Mouse (Mus musculus) hindbrain, embryonic 15.5 days (tissue): ENCODE measurements around the gene Tac2. TPM values are rescaled to one million over a fixed set of nuclear protein-coding genes. Genes with fewer than 3 reads are reported as not detected.
A peak's percentile ranks its signal among the peaks of the same experiment; 100 is the strongest.

Experiments
- ATAC-seq: fragments of 200-750 bp; cut with Nextera tagmentation; 2 replicates; pipeline ENCODE4 v1.8.0; 2017; ENCODE audit warnings: low read depth, moderate number of reproducible peaks, moderate TSS enrichment; ENCODE audit not compliant: low FRiP score
- H3K27ac ChIP-seq: fragments of 300-500 bp; sonication (generic); replicated peaks from 2 replicates; pipeline ENCODE4 v1.5.1; 2015; ENCODE audit warnings: mild to moderate bottlenecking, inconsistent platforms
- H3K27me3 ChIP-seq: fragments of 300-500 bp; sonication (generic); 2 replicates; pipeline ENCODE4 v1.6.1; 2015; ENCODE audit warnings: control low read depth, inconsistent platforms
- H3K36me3 ChIP-seq: fragments of 300-500 bp; sonication (generic); 2 replicates; pipeline ENCODE4 v1.6.1; 2015; ENCODE audit warnings: control low read depth, inconsistent platforms
- H3K4me1 ChIP-seq: fragments of 300-500 bp; sonication (generic); replicated peaks from 2 replicates; pipeline ENCODE4 v1.6.1; 2015; ENCODE audit warnings: control low read depth, inconsistent platforms
- H3K4me2 ChIP-seq: fragments of 300-500 bp; sonication (generic); 2 replicates; pipeline ENCODE4 v1.6.1; 2015; ENCODE audit warnings: moderate library complexity, mild to moderate bottlenecking, inconsistent platforms
- H3K4me3 ChIP-seq: fragments of 300-500 bp; sonication (generic); 2 replicates; pipeline ENCODE4 v1.5.1; 2015; ENCODE audit warnings: mild to moderate bottlenecking, inconsistent platforms
- H3K9ac ChIP-seq: fragments of 300-500 bp; sonication (generic); 2 replicates; pipeline ENCODE4 v1.6.1; 2015; ENCODE audit warnings: inconsistent platforms
- H3K9me3 ChIP-seq: fragments of 300-500 bp; sonication (generic); 2 replicates; pipeline ENCODE4 v1.6.1; 2016; ENCODE audit warnings: control low read depth, inconsistent platforms
- WGBS: fragments of 180-500 bp; shearing (Covaris S2); methylation state at CpG from one replicate; pipeline ENCODE4 v1.1.7; 2015; 5-methylcytosine and 5-hydroxymethylcytosine counted together
- polyA plus RNA-seq: library from polyadenylated mRNA; unstranded; fragments of >200 nt; fragmentation: Nextera tagmentation; extraction: Ambion mirVana; gene quantifications from 2 replicates; pipeline ENCODE4 v1.2.1, GENCODE M21; 2015

Gene Tac2
- polyA plus RNA-seq, 1 experiment from 2014 or later = 1.2 TPM

DNA sequence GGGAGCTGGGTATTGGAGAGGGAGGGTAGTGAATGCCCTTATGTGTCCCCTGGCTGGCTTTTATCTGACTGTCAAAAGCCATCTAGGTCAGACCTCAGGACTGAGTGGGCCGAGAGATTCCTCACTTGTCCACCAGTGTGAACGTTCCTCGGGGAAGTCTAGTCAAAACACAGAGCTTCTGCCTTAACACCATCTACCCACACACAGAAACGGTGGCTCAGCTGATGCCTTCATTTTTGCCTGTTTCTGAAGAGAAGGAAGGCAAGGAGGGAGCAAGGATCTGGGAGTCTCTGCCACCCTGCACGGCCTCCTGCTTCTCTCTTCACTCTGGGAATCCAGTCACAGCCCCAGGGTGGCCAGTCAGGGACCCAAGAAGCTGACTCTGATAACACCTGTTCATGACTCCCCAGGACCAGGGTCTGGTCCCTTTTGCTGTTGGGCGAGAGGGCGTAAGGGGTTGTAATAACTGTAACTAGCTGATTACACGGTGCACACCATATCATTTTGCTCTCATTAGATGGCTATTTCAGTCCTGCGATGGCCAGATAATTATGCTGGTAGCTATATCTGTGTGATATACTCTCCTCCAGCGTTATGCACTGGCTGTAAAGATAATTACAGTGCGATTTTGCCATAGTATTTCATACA lies 6.1 kb downstream of the Tac2 start:
- Histone ChIP-seq H3K27me3 (no peaks in the 10 kb centered on the region), H3K4me3 (no peak overlapping the region), H3K36me3 (no peaks in the 10 kb centered on the region), H3K4me2 (no peak overlapping the region; the same call in 1 of the 2 replicates), H3K4me1 (peaks cover 13% of the 10 kb centered on the region), H3K9me3 (no peaks in the 10 kb centered on the region), H3K9ac (no peak overlapping the region), H3K27ac (peak overlapping the region; percentile 26; the same call in 1 of the 2 replicates)
- 49% methylated on average over 11 of the region's 11 CpGs for WGBS
- no peak for ATAC-seq

DNA sequence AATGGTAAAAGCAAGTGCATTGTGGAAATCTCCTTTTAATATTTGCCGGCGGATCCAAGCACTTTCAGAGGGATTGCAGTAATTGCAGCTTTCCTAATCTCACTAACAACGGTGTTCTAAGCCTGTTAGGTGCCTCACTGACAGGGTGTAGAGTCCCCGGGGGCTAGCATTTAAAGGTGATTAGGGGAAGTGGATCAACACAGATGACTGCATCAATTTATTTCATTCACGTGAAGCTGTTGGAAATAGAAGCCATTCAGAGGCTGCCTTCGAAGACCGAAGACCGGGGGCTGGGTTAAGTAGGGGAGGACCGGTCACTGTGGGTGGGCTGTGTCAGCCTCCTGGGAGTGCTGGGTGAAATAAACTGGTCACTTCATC lies 6.6 kb downstream of the Tac2 start:
- H3K36me3 ChIP-seq = no peaks in the 10 kb centered on the region
- H3K9ac ChIP-seq = no peak overlapping the region
- WGBS = 33% methylated on average over 9 of the region's 9 CpGs
- no peaks in the 10 kb centered on the region for H3K9me3 ChIP-seq
- H3K4me1 ChIP-seq = peaks cover 13% of the 10 kb centered on the region
- no peaks in the 10 kb centered on the region for H3K27me3 ChIP-seq
- H3K4me2 ChIP-seq = no peak overlapping the region; the same call in 1 of the 2 replicates
- ATAC-seq = no peak
- H3K4me3 ChIP-seq = no peak overlapping the region
- no peak overlapping the region; the same call in 1 of the 2 replicates for H3K27ac ChIP-seq

DNA sequence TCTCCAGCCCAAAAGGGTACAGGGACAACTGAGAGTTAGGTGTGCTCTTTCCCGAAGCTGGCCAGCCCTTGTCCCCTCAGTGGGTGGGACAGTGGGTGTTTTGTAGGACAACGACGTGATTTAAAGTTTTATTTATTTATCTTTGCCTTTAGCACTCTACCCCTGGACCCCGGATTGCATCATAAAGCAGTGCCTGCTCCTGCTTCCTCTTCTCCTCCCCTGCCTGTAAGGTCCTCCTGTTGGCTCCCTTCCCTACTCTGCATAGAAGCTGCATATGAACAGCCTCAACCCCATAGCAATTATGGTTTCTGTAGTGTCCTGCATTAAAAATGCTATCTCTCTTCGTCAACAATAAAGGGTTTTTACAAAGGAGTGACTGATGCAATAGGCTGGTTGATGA lies 7.1 kb downstream of the Tac2 start:
- Histone ChIP-seq H3K4me2 (no peak overlapping the region), H3K27me3 (no peaks in the 10 kb centered on the region), H3K4me3 (no peak overlapping the region), H3K4me1 (peaks cover 13% of the 10 kb centered on the region), H3K9ac (no peak overlapping the region), H3K9me3 (no peaks in the 10 kb centered on the region), H3K36me3 (no peaks in the 10 kb centered on the region), H3K27ac (no peak overlapping the region)
- 45% methylated on average over 5 of the region's 5 CpGs for WGBS
- ATAC-seq = no peak

DNA sequence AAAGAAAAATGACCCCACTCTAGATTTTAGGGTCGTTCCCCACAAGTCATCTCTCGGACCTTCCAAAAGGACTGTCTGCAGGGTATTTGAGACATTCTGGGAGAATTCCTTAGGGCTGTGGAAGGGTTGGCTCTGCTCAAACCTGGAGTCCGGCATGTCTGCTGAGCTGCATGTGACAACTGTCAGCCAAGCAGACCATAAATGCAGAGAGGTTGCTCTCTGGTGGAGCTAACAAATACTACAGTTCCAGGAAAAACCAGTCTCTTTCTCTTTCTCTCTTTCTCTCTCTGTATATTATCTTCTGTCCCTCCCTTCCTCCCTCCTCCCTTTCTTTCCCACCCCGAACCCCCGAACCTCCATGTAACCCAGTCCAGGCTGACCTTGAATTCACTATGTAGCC lies 10.2 kb downstream of the Tac2 start:
- Histone ChIP-seq H3K4me2 (no peak overlapping the region), H3K27ac (no peak overlapping the region), H3K4me3 (no peak overlapping the region), H3K9ac (no peak overlapping the region), H3K27me3 (no peaks in the 10 kb centered on the region), H3K4me1 (peaks cover 20% of the 10 kb centered on the region), H3K36me3 (no peaks in the 10 kb centered on the region), H3K9me3 (no peaks in the 10 kb centered on the region)
- 0 out of 2 replicates have a peak, but pooled peaks have one; percentile 27 for ATAC-seq
- 55% methylated on average over 5 of the region's 5 CpGs for WGBS

DNA sequence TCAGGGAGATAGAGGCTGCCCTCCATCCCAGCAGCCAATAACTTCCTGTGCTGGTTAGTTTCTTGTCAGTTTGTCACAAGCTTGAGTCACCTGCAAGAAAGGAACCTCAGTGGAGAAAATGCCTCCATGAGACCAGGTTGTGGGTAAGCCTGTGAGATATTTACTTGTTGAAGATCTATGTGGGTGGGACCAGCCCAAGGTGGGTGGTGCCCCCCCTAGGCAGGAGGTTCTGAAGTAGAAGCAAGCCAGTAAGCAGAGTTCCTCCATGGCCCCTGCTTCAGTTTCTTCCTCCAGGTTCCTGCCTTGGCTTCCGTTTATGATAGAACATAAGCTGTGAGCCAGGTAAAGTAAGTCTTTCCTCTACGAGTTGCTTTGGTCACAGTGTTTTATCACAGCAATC lies 12.0 kb downstream of the Tac2 start:
- peaks cover 24% of the 10 kb centered on the region for H3K4me1 ChIP-seq
- H3K4me3 ChIP-seq = no peak overlapping the region
- WGBS = 91% methylated on average over 2 of the region's 2 CpGs
- peaks cover under 1% of the 10 kb centered on the region; the same call in 1 of the 2 replicates for H3K36me3 ChIP-seq
- no peaks in the 10 kb centered on the region for H3K9me3 ChIP-seq
- H3K9ac ChIP-seq = no peak overlapping the region
- H3K27me3 ChIP-seq = no peaks in the 10 kb centered on the region
- H3K4me2 ChIP-seq = no peak overlapping the region
- H3K27ac ChIP-seq = no peak overlapping the region
- no peak for ATAC-seq

GRCm38 (mm10) chr10:127736916-127737315 lies 12.6 kb downstream of the Tac2 start:
- H3K36me3 ChIP-seq = peaks cover 7% of the 10 kb centered on the region
- no peak for ATAC-seq
- H3K27me3 ChIP-seq = no peaks in the 10 kb centered on the region
- WGBS = 81% methylated on average over 4 of the region's 4 CpGs
- H3K9me3 ChIP-seq = no peaks in the 10 kb centered on the region
- H3K27ac ChIP-seq = no peak overlapping the region
- no peak overlapping the region for H3K4me2 ChIP-seq
- no peak overlapping the region for H3K4me3 ChIP-seq
- peaks cover 21% of the 10 kb centered on the region for H3K4me1 ChIP-seq
- no peak overlapping the region for H3K9ac ChIP-seq

DNA sequence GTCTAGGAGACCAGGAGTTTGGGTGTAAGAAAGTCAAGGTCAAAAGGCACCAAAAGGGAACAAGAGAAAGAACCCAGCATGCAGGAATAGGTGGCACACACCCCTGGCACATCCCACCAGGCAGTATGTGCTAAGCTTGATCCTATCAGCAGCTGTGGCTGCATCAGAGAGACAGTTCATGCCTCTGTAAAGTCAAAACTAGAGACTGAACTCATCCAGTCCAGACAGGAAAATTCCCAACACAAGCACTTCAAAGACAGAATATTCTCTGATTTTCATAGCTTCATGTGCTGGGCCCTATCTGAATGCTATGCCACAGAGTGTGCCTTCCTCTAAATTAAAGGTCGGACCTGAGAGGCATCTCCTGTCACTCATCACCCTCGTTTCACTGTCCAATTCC lies 13.3 kb downstream of the Tac2 start:
- Histone ChIP-seq H3K4me3 (no peak overlapping the region), H3K9me3 (no peaks in the 10 kb centered on the region), H3K9ac (no peak overlapping the region), H3K4me2 (no peak overlapping the region), H3K27ac (no peak overlapping the region), H3K36me3 (peaks cover 13% of the 10 kb centered on the region), H3K27me3 (no peaks in the 10 kb centered on the region), H3K4me1 (peaks cover 21% of the 10 kb centered on the region)
- WGBS = 22% methylated on average over 2 of the region's 2 CpGs
- ATAC-seq = no peak

- no peak for ATAC-seq
- Histone ChIP-seq H3K4me2 (peak overlapping the region; percentile 75), H3K36me3 (peaks cover 21% of the 10 kb centered on the region), H3K27ac (no peak overlapping the region), H3K4me3 (peak overlapping the region; percentile 96; the same call in 1 of the 2 replicates), H3K9me3 (no peaks in the 10 kb centered on the region), H3K9ac (no peak overlapping the region), H3K27me3 (no peaks in the 10 kb centered on the region), H3K4me1 (peaks cover 21% of the 10 kb centered on the region)
- WGBS = 52% methylated on average over 13 of the region's 13 CpGs
Observed at GRCm38 (mm10) chr10:127738151-127738882, 14.0 kb downstream of the Tac2 start.

- Histone ChIP-seq H3K4me2 (peak within 1 kb of the TSS; percentile 75), H3K4me1 (peaks cover 21% of the 10 kb centered on the region), H3K4me3 (peak within 1 kb of the TSS; percentile 96), H3K9ac (peak within 1 kb of the TSS; percentile 97), H3K9me3 (no peaks in the 10 kb centered on the region), H3K27me3 (no peaks in the 10 kb centered on the region), H3K36me3 (peaks cover 29% of the 10 kb centered on the region), H3K27ac (peak within 1 kb of the TSS; percentile 86)
- ATAC-seq = peak; percentile 82
- WGBS = 3% methylated on average over 16 of the region's 61 CpGs
Observed at GRCm38 (mm10) chr10:127739083-127739660, 14.9 kb downstream of the Tac2 start, which contains the start of gene Zbtb39. Gene Zbtb39 (plus strand): TSS chr10:127739538.

DNA sequence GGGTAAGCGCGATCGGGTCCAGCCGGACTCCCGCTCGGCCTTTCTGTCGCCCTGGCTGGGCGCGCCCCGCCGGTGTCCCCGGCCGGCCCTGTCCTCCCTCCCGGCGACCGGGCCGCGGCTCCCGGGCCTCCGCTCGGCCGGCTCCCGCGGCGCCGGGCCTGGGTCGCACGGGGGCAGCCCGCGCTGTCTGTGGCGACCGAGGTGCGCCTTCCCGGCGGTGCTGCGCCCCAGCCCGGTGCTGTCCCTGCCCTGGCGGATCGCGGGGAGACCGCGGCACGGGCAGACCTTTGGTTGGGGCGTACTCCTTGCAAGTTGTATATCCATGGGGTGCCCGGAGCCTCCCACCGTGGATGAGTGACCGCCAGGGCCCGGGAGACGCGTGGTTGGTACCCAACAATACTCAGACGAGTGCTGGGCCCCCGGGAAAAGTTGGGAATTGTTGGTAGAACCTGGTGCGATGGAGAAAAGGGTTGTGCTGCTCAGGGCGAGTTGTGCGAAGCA lies 15.4 kb downstream of the Tac2 start:
- Histone ChIP-seq H3K9me3 (no peaks in the 10 kb centered on the region), H3K4me2 (peak overlapping the region; percentile 75), H3K27ac (peak overlapping the region; percentile 86), H3K9ac (peak overlapping the region; percentile 97), H3K36me3 (peaks cover 35% of the 10 kb centered on the region), H3K27me3 (no peaks in the 10 kb centered on the region), H3K4me3 (peak overlapping the region; percentile 96), H3K4me1 (peaks cover 21% of the 10 kb centered on the region)
- WGBS = under 1% methylated on average over 45 of the region's 55 CpGs
- peak; percentile 63 for ATAC-seq

DNA sequence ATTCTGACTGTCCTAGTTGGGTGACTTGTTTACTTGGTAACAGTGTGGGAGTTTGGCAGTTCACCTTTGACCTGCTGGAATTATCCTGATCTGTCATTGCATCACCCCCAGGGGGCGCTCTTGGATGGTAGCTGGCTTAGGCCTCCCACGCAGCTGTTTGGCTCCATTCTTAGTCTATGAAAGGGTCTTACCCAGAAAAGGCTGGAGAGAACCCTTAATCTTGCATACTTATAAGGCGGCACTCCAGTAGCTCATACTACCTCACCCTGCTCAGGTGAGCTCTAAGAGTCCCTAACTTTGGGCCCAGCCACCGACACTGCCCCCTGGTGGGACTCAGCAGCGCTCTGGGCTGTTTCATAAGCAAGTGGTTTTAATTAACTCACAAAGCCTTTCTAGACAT lies 20.4 kb downstream of the Tac2 start:
- 67% methylated on average over 5 of the region's 5 CpGs for WGBS

DNA sequence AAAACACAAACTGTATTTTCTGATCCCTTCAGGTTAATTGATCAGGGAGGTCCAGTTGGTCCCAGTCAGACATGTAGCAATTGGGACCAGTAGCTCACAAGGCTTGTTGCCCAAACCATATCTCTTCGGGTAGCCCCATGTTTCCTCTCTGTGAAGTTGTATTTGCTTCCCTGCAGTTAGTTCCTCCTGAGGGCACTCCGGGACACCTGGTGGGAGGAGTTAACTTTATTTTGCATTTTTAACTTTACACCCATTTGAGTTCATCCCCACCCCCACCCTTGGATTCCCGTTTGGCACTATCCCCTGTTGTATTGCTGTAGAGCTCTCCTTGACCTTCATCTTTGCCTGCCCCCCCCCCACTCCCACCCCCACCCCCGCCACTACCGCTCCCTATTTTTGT lies 21.6 kb downstream of the Tac2 start:
- Histone ChIP-seq H3K27me3 (no peaks in the 10 kb centered on the region), H3K27ac (no peak overlapping the region), H3K4me2 (no peak overlapping the region), H3K4me1 (peaks cover 10% of the 10 kb centered on the region), H3K9me3 (no peaks in the 10 kb centered on the region), H3K9ac (no peak overlapping the region), H3K4me3 (no peak overlapping the region), H3K36me3 (peaks cover 61% of the 10 kb centered on the region)
- 82% methylated on average over 5 of the region's 5 CpGs for WGBS
- ATAC-seq = no peak

More for the DNA sequence above, 20.4 kb downstream of the Tac2 start:
- Histone ChIP-seq H3K4me2 (no peak overlapping the region), H3K36me3 (peaks cover 61% of the 10 kb centered on the region), H3K4me1 (peaks cover 18% of the 10 kb centered on the region), H3K27ac (no peak overlapping the region), H3K9ac (no peak overlapping the region), H3K9me3 (no peaks in the 10 kb centered on the region), H3K4me3 (no peak overlapping the region), H3K27me3 (no peaks in the 10 kb centered on the region)
- no peak for ATAC-seq
